Mouse (Mus musculus) megakaryocyte, embryonic 14.5 days (primary cell): ENCODE data around the gene Fbxl5. TPM values are rescaled to one million over a fixed set of nuclear protein-coding genes. Genes with fewer than 3 reads are reported as not detected.

Experiments
- H3K27me3 ChIP-seq: replicated peaks from 2 replicates; pipeline ENCODE3; 2012; ENCODE audit warnings: inconsistent platforms
- H3K36me3 ChIP-seq: replicated peaks from 2 replicates; pipeline ENCODE3; 2012; ENCODE audit warnings: low read length, inconsistent platforms, mixed read lengths
- H3K4me1 ChIP-seq: 2 replicates; pipeline ENCODE4 v1.6.1; 2012; ENCODE audit warnings: inconsistent platforms
- H3K4me3 ChIP-seq: replicated peaks from 2 replicates; pipeline ENCODE3; 2012; ENCODE audit warnings: moderate library complexity, mild to moderate bottlenecking, inconsistent platforms
- H3K9me3 ChIP-seq: 2 replicates; pipeline ENCODE4 v1.6.1; 2012; ENCODE audit warnings: inconsistent platforms
- FLI1 ChIP-seq: IDR thresholded peaks from 2 replicates; pipeline ENCODE4 v1.6.1; 2012; ENCODE audit warnings: low read length, inconsistent platforms, mixed read lengths
- GATA1 ChIP-seq: IDR thresholded peaks from 3 replicates; pipeline ENCODE4 v1.6.1; 2012; ENCODE audit warnings: mixed read lengths, low read length, inconsistent platforms, borderline replicate concordance
- polyA plus RNA-seq: library from polyadenylated mRNA; stranded (reverse); fragments of >175 nt; gene quantifications from 2 replicates; pipeline ENCODE4 v1.2.3, GENCODE M21; 2012; ENCODE audit warnings: low replicate concordance; ENCODE audit not compliant: insufficient read depth

Gene Fbxl5
- polyA plus RNA-seq, 1 experiment = 1.3 TPM

GRCm38 (mm10) chr5:43853868-43854488 lies 32.5 kb upstream of the Fbxl5 start:
- Histone ChIP-seq H3K9me3 (peaks cover 15% of the 10 kb centered on the region; the same call in 1 of the 2 replicates), H3K27me3 (no peaks in the 10 kb centered on the region), H3K4me3 (no peak overlapping the region), H3K36me3 (peaks cover 4% of the 10 kb centered on the region), H3K4me1 (peaks cover 44% of the 10 kb centered on the region)
- TF ChIP-seq FLI1 (no peak), GATA1 (no peak)

GRCm38 (mm10) chr5:43853096-43853867 lies 31.8 kb upstream of the Fbxl5 start:
- peaks cover 4% of the 10 kb centered on the region for H3K36me3 ChIP-seq
- H3K9me3 ChIP-seq = peaks cover 15% of the 10 kb centered on the region; the same call in 1 of the 2 replicates
- H3K27me3 ChIP-seq = no peaks in the 10 kb centered on the region
- TF ChIP-seq FLI1 = no peak
- TF ChIP-seq GATA1 = no peak
- H3K4me3 ChIP-seq = no peak overlapping the region
- H3K4me1 ChIP-seq = peaks cover 47% of the 10 kb centered on the region

- Histone ChIP-seq H3K4me1 (peaks cover 25% of the 10 kb centered on the region), H3K4me3 (peak overlapping the region; percentile 77), H3K9me3 (peaks cover 16% of the 10 kb centered on the region), H3K36me3 (no peaks in the 10 kb centered on the region), H3K27me3 (peaks cover 6% of the 10 kb centered on the region)
- TF ChIP-seq GATA1 (no peak), FLI1 (no peak)
Observed at GRCm38 (mm10) chr5:43848275-43848674, 26.8 kb upstream of the Fbxl5 start.

- Histone ChIP-seq H3K9me3 (peaks cover 13% of the 10 kb centered on the region), H3K4me3 (no peak overlapping the region), H3K36me3 (no peaks in the 10 kb centered on the region), H3K4me1 (peaks cover 20% of the 10 kb centered on the region), H3K27me3 (peaks cover 6% of the 10 kb centered on the region)
- TF ChIP-seq FLI1 (no peak), GATA1 (no peak)
Observed at GRCm38 (mm10) chr5:43847555-43847954, 26.1 kb upstream of the Fbxl5 start.

- H3K4me1 ChIP-seq = peaks cover 27% of the 10 kb centered on the region
Observed at GRCm38 (mm10) chr5:43846227-43846626, 24.8 kb upstream of the Fbxl5 start.

GRCm38 (mm10) chr5:43845646-43846045 lies 24.2 kb upstream of the Fbxl5 start:
- Histone ChIP-seq H3K9me3 (peaks cover 13% of the 10 kb centered on the region), H3K36me3 (no peaks in the 10 kb centered on the region), H3K4me1 (peaks cover 27% of the 10 kb centered on the region), H3K27me3 (peaks cover 6% of the 10 kb centered on the region), H3K4me3 (no peak overlapping the region)
- TF ChIP-seq GATA1 (no peak), FLI1 (no peak)

More at GRCm38 (mm10) chr5:43846227-43846626, 24.8 kb upstream of the Fbxl5 start:
- Histone ChIP-seq H3K4me3 (no peak overlapping the region), H3K9me3 (peaks cover 13% of the 10 kb centered on the region), H3K27me3 (peaks cover 6% of the 10 kb centered on the region), H3K36me3 (no peaks in the 10 kb centered on the region)
- TF ChIP-seq FLI1 (no peak), GATA1 (no peak)

GRCm38 (mm10) chr5:43845083-43845482 lies 23.6 kb upstream of the Fbxl5 start:
- Histone ChIP-seq H3K4me3 (no peak overlapping the region), H3K4me1 (peaks cover 27% of the 10 kb centered on the region), H3K36me3 (no peaks in the 10 kb centered on the region), H3K9me3 (peaks cover 13% of the 10 kb centered on the region), H3K27me3 (peaks cover 6% of the 10 kb centered on the region)
- TF ChIP-seq GATA1 (no peak), FLI1 (no peak)

GRCm38 (mm10) chr5:43842576-43843155 lies 21.2 kb upstream of the Fbxl5 start:
- H3K4me1 ChIP-seq = peaks cover 21% of the 10 kb centered on the region
- H3K4me3 ChIP-seq = no peak overlapping the region
- peaks cover 9% of the 10 kb centered on the region for H3K9me3 ChIP-seq
- H3K27me3 ChIP-seq = peaks cover 21% of the 10 kb centered on the region
- H3K36me3 ChIP-seq = no peaks in the 10 kb centered on the region
- no peak for TF ChIP-seq FLI1
- no peak for TF ChIP-seq GATA1

GRCm38 (mm10) chr5:43842011-43842285 lies 20.5 kb upstream of the Fbxl5 start:
- no peak for TF ChIP-seq GATA1
- TF ChIP-seq FLI1 = no peak
- peak overlapping the region; percentile 92 for H3K4me3 ChIP-seq
- H3K9me3 ChIP-seq = peaks cover 3% of the 10 kb centered on the region; the same call in 1 of the 2 replicates

More at GRCm38 (mm10) chr5:43842011-43842285, 20.5 kb upstream of the Fbxl5 start:
- peaks cover 16% of the 10 kb centered on the region for H3K4me1 ChIP-seq
- H3K36me3 ChIP-seq = no peaks in the 10 kb centered on the region
- H3K27me3 ChIP-seq = peaks cover 21% of the 10 kb centered on the region
